Mouse (Mus musculus) brown adipose tissue, adult 24 weeks (tissue): ENCODE measurements around the gene Bub1b. TPM values are rescaled to one million over a fixed set of nuclear protein-coding genes. Genes with fewer than 3 reads are reported as not detected.

Experiments
- polyA plus RNA-seq: library from polyadenylated mRNA; stranded (reverse); fragments of >200 nt; gene quantifications from 2 replicates; pipeline ENCODE4 v1.2.4, GENCODE M21; 2012; ENCODE audit not compliant: missing spikeins, insufficient read depth, insufficient read length

Gene Bub1b
- polyA plus RNA-seq, 1 experiment = 0.52 TPM

Other genes with a start within 250 kb of the Bub1b start
- not detected in 2 replicates for gene Gpr176, start 224.8 kb upstream of the Bub1b start, polyA plus RNA-seq
- gene Eif2ak4, start 209.6 kb upstream of the Bub1b start, polyA plus RNA-seq = 4.5 and 5.7 TPM in 2 replicates
- gene Srp14, start 118.5 kb upstream of the Bub1b start, polyA plus RNA-seq = 226 and 250 TPM in 2 replicates
- gene Bmf, start 48.5 kb upstream of the Bub1b start, polyA plus RNA-seq = 2.5 and 3.0 TPM in 2 replicates
- gene Pak6, start 65.1 kb downstream of the Bub1b start, polyA plus RNA-seq = not detected in 2 replicates
- not detected in 2 replicates for gene Ankrd63, start 105.8 kb downstream of the Bub1b start, polyA plus RNA-seq
- gene Plcb2, start 130.2 kb downstream of the Bub1b start, polyA plus RNA-seq = 0.67 and 0.71 TPM in 2 replicates
- 41.7 and 48.7 TPM in 2 replicates for gene Inafm2, start 147.5 kb downstream of the Bub1b start, polyA plus RNA-seq
- 4.0 and 4.8 TPM in 2 replicates for gene Ccdc9b, start 164.4 kb downstream of the Bub1b start, polyA plus RNA-seq
- gene Phgr1, start 174.6 kb downstream of the Bub1b start, polyA plus RNA-seq = not detected in 2 replicates
- 0.32 and 0.38 TPM in 2 replicates for gene Disp2, start 181.5 kb downstream of the Bub1b start, polyA plus RNA-seq
- 1.5 TPM in 1 of 2 replicates, not detected in the other for gene Knstrn, start 215.8 kb downstream of the Bub1b start, polyA plus RNA-seq